Mouse (Mus musculus) hindlimb bud, embryonic 11.5 days (tissue): ENCODE results near the gene Alas2.

Experiments
- DNase-seq: peaks from one replicate; pipeline ENCODE4 v3.0.0-alpha.2; 2012; ENCODE audit warnings: low read depth, low spot score; ENCODE audit errors: extremely low spot score

The Alas2 gene

GRCm38 (mm10) chrX:150547239-150547638 lies at the start of gene Alas2:
Gene Alas2, plus strand, starts transcription at chrX:150547375.
- no peak for DNase-seq

GRCm38 (mm10) chrX:150508696-150509095 lies 38.5 kb upstream of the Alas2 start:
- no peak for DNase-seq

- no peak for DNase-seq
Measured at GRCm38 (mm10) chrX:150510631-150511030, 36.5 kb upstream of the Alas2 start.

- DNase-seq, result peak; percentile 18
Measured at GRCm38 (mm10) chrX:150511274-150511673, 35.9 kb upstream of the Alas2 start.

GRCm38 (mm10) chrX:150514127-150514526 lies 33.0 kb upstream of the Alas2 start:
- DNase-seq, result no peak

GRCm38 (mm10) chrX:150516015-150516414 lies 31.2 kb upstream of the Alas2 start:
- no peak for DNase-seq

GRCm38 (mm10) chrX:150516477-150516876 lies 30.7 kb upstream of the Alas2 start:
- DNase-seq, result no peak

- no peak for DNase-seq
Measured at GRCm38 (mm10) chrX:150540111-150540510, 7.1 kb upstream of the Alas2 start.

GRCm38 (mm10) chrX:150541684-150542083 lies 5.5 kb upstream of the Alas2 start:
- no peak for DNase-seq

- DNase-seq, result no peak
Measured at GRCm38 (mm10) chrX:150549639-150550038, 2.5 kb downstream of the Alas2 start.

GRCm38 (mm10) chrX:150551986-150552385 lies 4.8 kb downstream of the Alas2 start:
- DNase-seq, result no peak

- no peak for DNase-seq
Measured at GRCm38 (mm10) chrX:150554032-150554431, 6.9 kb downstream of the Alas2 start.

- DNase-seq, result no peak
Measured at GRCm38 (mm10) chrX:150564644-150565357, 17.6 kb downstream of the Alas2 start.

- DNase-seq, result no peak
Measured at GRCm38 (mm10) chrX:150581921-150582320, 34.7 kb downstream of the Alas2 start.

- DNase-seq, result no peak
Measured at GRCm38 (mm10) chrX:150585116-150585515, 37.9 kb downstream of the Alas2 start.

- DNase-seq, result no peak
Measured at GRCm38 (mm10) chrX:150588023-150588764, 41.0 kb downstream of the Alas2 start, which contains the start of gene Pfkfb1. Gene Pfkfb1, plus strand, starts transcription at chrX:150588229.

- no peak for DNase-seq
Measured at GRCm38 (mm10) chrX:150589696-150590095, 42.5 kb downstream of the Alas2 start, which contains the start of gene Apex2. Gene Apex2, minus strand, starts transcription at chrX:150589868.

- no peak for DNase-seq
Measured at GRCm38 (mm10) chrX:150593266-150594035, 46.3 kb downstream of the Alas2 start.

GRCm38 (mm10) chrX:150594176-150594575 lies 47.0 kb downstream of the Alas2 start:
- no peak for DNase-seq

GRCm38 (mm10) chrX:150595016-150595760 lies 48.0 kb downstream of the Alas2 start:
- DNase-seq, result no peak

GRCm38 (mm10) chrX:150598882-150599281 lies 51.7 kb downstream of the Alas2 start:
- no peak for DNase-seq
